Mouse (Mus musculus): ENCODE data around the gene Raver1. TPM values are rescaled to one million over a fixed set of nuclear protein-coding genes. Genes with fewer than 3 reads are reported as not detected.

Raver1 gene
- polyA plus RNA-seq, 1 experiment from 2014 or later, result 57.7 TPM

GRCm38 (mm10) chr9:21093423-21093822 lies 1.6 kb upstream of the Raver1 start:
- Histone ChIP-seq H3K9me3 (ENCODE audit: control insufficient read depth, low read length) (no peaks in the 10 kb centered on the region), H3K4me2 (ENCODE audit: low read depth, low read length) (no peak overlapping the region), H3K4me3 (ENCODE audit: low read length) (no peak overlapping the region), H3K4me1 (ENCODE audit: control insufficient read depth, insufficient read depth, low read length) (peaks cover 20% of the 10 kb centered on the region), H3K27me3 (replicated peaks; ENCODE audit: control insufficient read depth, insufficient read depth, low read length) (no peaks in the 10 kb centered on the region), H3K27ac (ENCODE audit: low read length) (no peak overlapping the region), H3K9ac (ENCODE audit: low read depth, low read length) (no peak overlapping the region), H3K36me3 (ENCODE audit: control insufficient read depth, insufficient read depth, low read length) (peaks cover 11% of the 10 kb centered on the region; the same call in 1 of the 2 replicates)
- 97% methylated on average over 9 of the region's 9 CpGs for WGBS
- no peak for ATAC-seq

- no peaks in the 10 kb centered on the region for H3K27me3 ChIP-seq (replicated peaks; ENCODE audit: control insufficient read depth, insufficient read depth, low read length)
Measured at GRCm38 (mm10) chr9:21090972-21091706, 669 bp downstream of the Raver1 start.

GRCm38 (mm10) chr9:21090537-21090936 lies 1.3 kb downstream of the Raver1 start:
- peaks cover 30% of the 10 kb centered on the region for H3K36me3 ChIP-seq (ENCODE audit: control insufficient read depth, insufficient read depth, low read length)
- 92% methylated on average over 1 of the region's 1 CpGs for WGBS
- peak overlapping the region; percentile 91 for H3K27ac ChIP-seq (ENCODE audit: low read length)
- no peaks in the 10 kb centered on the region for H3K9me3 ChIP-seq (ENCODE audit: control insufficient read depth, low read length)
- ATAC-seq, result no peak
- peak overlapping the region; percentile 88 for H3K9ac ChIP-seq (ENCODE audit: low read depth, low read length)
- no peaks in the 10 kb centered on the region for H3K27me3 ChIP-seq (replicated peaks; ENCODE audit: control insufficient read depth, insufficient read depth, low read length)
- H3K4me2 ChIP-seq (ENCODE audit: low read depth, low read length), result peak overlapping the region; percentile 78
- H3K4me3 ChIP-seq (ENCODE audit: low read length), result peak overlapping the region; percentile 74
- H3K4me1 ChIP-seq (ENCODE audit: control insufficient read depth, insufficient read depth, low read length), result peaks cover 24% of the 10 kb centered on the region

More at GRCm38 (mm10) chr9:21090972-21091706, 669 bp downstream of the Raver1 start:
- Histone ChIP-seq H3K36me3 (ENCODE audit: control insufficient read depth, insufficient read depth, low read length) (peaks cover 24% of the 10 kb centered on the region), H3K27ac (ENCODE audit: low read length) (peak overlapping the region; percentile 91), H3K9ac (ENCODE audit: low read depth, low read length) (peak overlapping the region; percentile 88), H3K4me3 (ENCODE audit: low read length) (peak overlapping the region; percentile 74), H3K4me2 (ENCODE audit: low read depth, low read length) (peak overlapping the region; percentile 78), H3K9me3 (ENCODE audit: control insufficient read depth, low read length) (no peaks in the 10 kb centered on the region), H3K4me1 (ENCODE audit: control insufficient read depth, insufficient read depth, low read length) (peaks cover 23% of the 10 kb centered on the region)
- peak; percentile 57 for ATAC-seq
- 3% methylated on average over 24 of the region's 24 CpGs for WGBS

- 86% methylated on average over 3 of the region's 3 CpGs for WGBS
- no peak for ATAC-seq
- Histone ChIP-seq H3K4me2 (ENCODE audit: low read depth, low read length) (no peak overlapping the region), H3K4me1 (ENCODE audit: control insufficient read depth, insufficient read depth, low read length) (peaks cover 4% of the 10 kb centered on the region), H3K9ac (ENCODE audit: low read depth, low read length) (no peak overlapping the region), H3K4me3 (ENCODE audit: low read length) (no peak overlapping the region), H3K36me3 (ENCODE audit: control insufficient read depth, insufficient read depth, low read length) (peaks cover 49% of the 10 kb centered on the region), H3K27me3 (replicated peaks; ENCODE audit: control insufficient read depth, insufficient read depth, low read length) (no peaks in the 10 kb centered on the region), H3K27ac (ENCODE audit: low read length) (no peak overlapping the region), H3K9me3 (ENCODE audit: control insufficient read depth, low read length) (no peaks in the 10 kb centered on the region)
Measured at GRCm38 (mm10) chr9:21083324-21083723, 8.5 kb downstream of the Raver1 start.

GRCm38 (mm10) chr9:21081127-21081526 lies 10.7 kb downstream of the Raver1 start:
- H3K27ac ChIP-seq (ENCODE audit: low read length), result no peak overlapping the region

GRCm38 (mm10) chr9:21075625-21076024 lies 16.2 kb downstream of the Raver1 start:
- no peaks in the 10 kb centered on the region for H3K4me1 ChIP-seq (ENCODE audit: control insufficient read depth, insufficient read depth, low read length)
- WGBS, result 88% methylated on average over 3 of the region's 3 CpGs
- H3K36me3 ChIP-seq (ENCODE audit: control insufficient read depth, insufficient read depth, low read length), result peaks cover 35% of the 10 kb centered on the region
- H3K9me3 ChIP-seq (ENCODE audit: control insufficient read depth, low read length), result no peaks in the 10 kb centered on the region
- H3K9ac ChIP-seq (ENCODE audit: low read depth, low read length), result no peak overlapping the region
- no peak overlapping the region for H3K4me3 ChIP-seq (ENCODE audit: low read length)
- no peaks in the 10 kb centered on the region for H3K27me3 ChIP-seq (replicated peaks; ENCODE audit: control insufficient read depth, insufficient read depth, low read length)
- no peak overlapping the region for H3K27ac ChIP-seq (ENCODE audit: low read length)
- no peak overlapping the region for H3K4me2 ChIP-seq (ENCODE audit: low read depth, low read length)
- no peak for ATAC-seq

More at GRCm38 (mm10) chr9:21081127-21081526, 10.7 kb downstream of the Raver1 start:
- H3K9me3 ChIP-seq (ENCODE audit: control insufficient read depth, low read length), result no peaks in the 10 kb centered on the region
- H3K27me3 ChIP-seq (replicated peaks; ENCODE audit: control insufficient read depth, insufficient read depth, low read length), result no peaks in the 10 kb centered on the region
- peaks cover 48% of the 10 kb centered on the region for H3K36me3 ChIP-seq (ENCODE audit: control insufficient read depth, insufficient read depth, low read length)
- H3K4me3 ChIP-seq (ENCODE audit: low read length), result no peak overlapping the region
- no peak overlapping the region for H3K4me2 ChIP-seq (ENCODE audit: low read depth, low read length)
- no peak for ATAC-seq
- WGBS, result 84% methylated on average over 9 of the region's 9 CpGs
- peaks cover 1% of the 10 kb centered on the region for H3K4me1 ChIP-seq (ENCODE audit: control insufficient read depth, insufficient read depth, low read length)
- no peak overlapping the region for H3K9ac ChIP-seq (ENCODE audit: low read depth, low read length)

GRCm38 (mm10) chr9:21074173-21074572 lies 17.6 kb downstream of the Raver1 start:
- Histone ChIP-seq H3K4me1 (ENCODE audit: control insufficient read depth, insufficient read depth, low read length) (no peaks in the 10 kb centered on the region), H3K4me3 (ENCODE audit: low read length) (no peak overlapping the region), H3K27me3 (replicated peaks; ENCODE audit: control insufficient read depth, insufficient read depth, low read length) (no peaks in the 10 kb centered on the region), H3K27ac (ENCODE audit: low read length) (no peak overlapping the region), H3K36me3 (ENCODE audit: control insufficient read depth, insufficient read depth, low read length) (peaks cover 21% of the 10 kb centered on the region), H3K9ac (ENCODE audit: low read depth, low read length) (no peak overlapping the region), H3K9me3 (ENCODE audit: control insufficient read depth, low read length) (no peaks in the 10 kb centered on the region), H3K4me2 (ENCODE audit: low read depth, low read length) (no peak overlapping the region)
- ATAC-seq, result no peak
- WGBS, result 75% methylated on average over 1 of the region's 1 CpGs

GRCm38 (mm10) chr9:21073044-21073840 lies 18.6 kb downstream of the Raver1 start, which contains the start of the genes Gm49373 and Fdx1l:
TSS of gene Gm49373 (minus strand) at chr9:21073096.
TSS of gene Fdx1l (minus strand) at chr9:21073614.
- Histone ChIP-seq H3K9ac (ENCODE audit: low read depth, low read length) (peak within 1 kb of the TSS; percentile 84), H3K4me3 (ENCODE audit: low read length) (peak within 1 kb of the TSS; percentile 79), H3K9me3 (ENCODE audit: control insufficient read depth, low read length) (no peaks in the 10 kb centered on the region), H3K27me3 (replicated peaks; ENCODE audit: control insufficient read depth, insufficient read depth, low read length) (no peaks in the 10 kb centered on the region), H3K4me2 (ENCODE audit: low read depth, low read length) (peak within 1 kb of the TSS; percentile 71), H3K36me3 (ENCODE audit: control insufficient read depth, insufficient read depth, low read length) (peaks cover 15% of the 10 kb centered on the region; the same call in 1 of the 2 replicates), H3K27ac (ENCODE audit: low read length) (peak within 1 kb of the TSS; percentile 83), H3K4me1 (ENCODE audit: control insufficient read depth, insufficient read depth, low read length) (no peaks in the 10 kb centered on the region)
- peak; percentile 95 for ATAC-seq
- 2% methylated on average over 47 of the region's 58 CpGs for WGBS

- Histone ChIP-seq H3K4me2 (ENCODE audit: low read depth, low read length) (peak overlapping the region; percentile 71), H3K4me3 (ENCODE audit: low read length) (peak overlapping the region; percentile 79), H3K9me3 (ENCODE audit: control insufficient read depth, low read length) (no peaks in the 10 kb centered on the region), H3K27ac (ENCODE audit: low read length) (peak overlapping the region; percentile 83), H3K27me3 (replicated peaks; ENCODE audit: control insufficient read depth, insufficient read depth, low read length) (no peaks in the 10 kb centered on the region), H3K36me3 (ENCODE audit: control insufficient read depth, insufficient read depth, low read length) (peaks cover 15% of the 10 kb centered on the region; the same call in 1 of the 2 replicates), H3K9ac (ENCODE audit: low read depth, low read length) (peak overlapping the region; percentile 84), H3K4me1 (ENCODE audit: control insufficient read depth, insufficient read depth, low read length) (no peaks in the 10 kb centered on the region)
- peak; percentile 32 for ATAC-seq
- 8% methylated on average over 4 of the region's 4 CpGs for WGBS
Measured at GRCm38 (mm10) chr9:21072641-21073040, 19.2 kb downstream of the Raver1 start.

Data from intestine, embryonic 16.5 days (tissue).